Mouse (Mus musculus) ES-E14 (cell line): ENCODE results near the gene Zscan10. TPM values are rescaled to one million over a fixed set of nuclear protein-coding genes. Genes with fewer than 3 reads are reported as not detected.
A peak's percentile ranks its signal among the peaks of the same experiment; 100 is the strongest.

ENCODE experiments used
- DNase-seq: peaks from one replicate; pipeline ENCODE4 v3.0.0-alpha.2; 2013; ENCODE audit warnings: low read depth, low spot score
- H3K27ac ChIP-seq: 2 replicates; pipeline ENCODE4 v1.5.1; 2012; ENCODE audit warnings: low read depth, mild to moderate bottlenecking, low read length, moderate library complexity, mixed read lengths; ENCODE audit not compliant: poor library complexity, insufficient read depth, severe bottlenecking
- H3K36me3 ChIP-seq: 2 replicates; pipeline ENCODE4 v1.6.1; 2012; ENCODE audit warnings: mild to moderate bottlenecking, low read length, moderate library complexity, mixed read lengths; ENCODE audit not compliant: control insufficient read depth, poor library complexity, insufficient read depth, severe bottlenecking
- H3K4me1 ChIP-seq, 2 experiments: fragments of 150-350 bp in 1 of 2; sonication (generic) in 1 of 2; 2 replicates each; pipeline ENCODE4 v1.6.1; 2012; ENCODE audit warnings: low read length in 2 of 2, mild to moderate bottlenecking in 1 of 2, mixed read lengths in 1 of 2; ENCODE audit not compliant: control insufficient read depth in 2 of 2, insufficient read depth in 2 of 2, poor library complexity in 1 of 2
- H3K4me3 ChIP-seq, 2 experiments: fragments of 150-350 bp in 1 of 2; sonication (generic) in 1 of 2; 2 replicates each; pipeline ENCODE4 v1.5.1; 2012; ENCODE audit warnings: low read length in 2 of 2, low read depth in 1 of 2, mild to moderate bottlenecking in 1 of 2, mixed read lengths in 1 of 2; ENCODE audit not compliant: insufficient read depth in 1 of 2, poor library complexity in 1 of 2, severe bottlenecking in 1 of 2
- H3K9ac ChIP-seq: 2 replicates; pipeline ENCODE4 v1.6.1; 2012; ENCODE audit warnings: low read depth, mild to moderate bottlenecking, low read length, mixed read lengths; ENCODE audit not compliant: poor library complexity, insufficient read depth, severe bottlenecking
- H3K9me3 ChIP-seq: fragments of 150-350 bp; sonication (generic); 2 replicates; pipeline ENCODE4 v1.6.1; 2012; ENCODE audit warnings: low read depth, mild to moderate bottlenecking, low read length; ENCODE audit not compliant: control insufficient read depth, insufficient read depth
- CHD2 ChIP-seq: IDR thresholded peaks from 2 replicates; pipeline ENCODE4 v1.6.1; 2014; ENCODE audit warnings: mild to moderate bottlenecking, low read depth, low read length, inconsistent platforms
- HCFC1 ChIP-seq: IDR thresholded peaks from 2 replicates; pipeline ENCODE4 v1.6.1; 2012; ENCODE audit warnings: low read length, inconsistent platforms, borderline replicate concordance; ENCODE audit not compliant: insufficient read depth
- MAFK ChIP-seq: IDR thresholded peaks from 2 replicates; pipeline ENCODE4 v1.6.1; 2014; ENCODE audit warnings: mild to moderate bottlenecking, low read depth, low read length, inconsistent platforms; ENCODE audit not compliant: insufficient read depth
- ZC3H11A ChIP-seq: IDR thresholded peaks from 2 replicates; pipeline ENCODE4 v1.6.1; 2012; ENCODE audit warnings: low read depth, mild to moderate bottlenecking, inconsistent platforms, low read length, borderline replicate concordance
- ZNF384 ChIP-seq: IDR thresholded peaks from 2 replicates; pipeline ENCODE4 v1.6.1; 2012; ENCODE audit warnings: low read depth, low read length, inconsistent platforms
- in situ Hi-C, 2 experiments: fragments of 600-800 bp; cut with MboI; formaldehyde crosslinking; loops; one replicate each; pipeline ENCODE4 v1.15.1; 2025; ENCODE audit warnings: low sequenced_read_pairs in 2 of 2, inconsistent platforms in 1 of 2; ENCODE audit not compliant: unreplicated experiment in 2 of 2
- total RNA-seq: library from RNA; depleted of rRNA; stranded (reverse); fragments of 300-350 nt; gene quantifications from 2 replicates; pipeline ENCODE4 v1.2.3, GENCODE M21; 2012

The Zscan10 gene
- total RNA-seq, 1 experiment = 62.5 TPM

DNA sequence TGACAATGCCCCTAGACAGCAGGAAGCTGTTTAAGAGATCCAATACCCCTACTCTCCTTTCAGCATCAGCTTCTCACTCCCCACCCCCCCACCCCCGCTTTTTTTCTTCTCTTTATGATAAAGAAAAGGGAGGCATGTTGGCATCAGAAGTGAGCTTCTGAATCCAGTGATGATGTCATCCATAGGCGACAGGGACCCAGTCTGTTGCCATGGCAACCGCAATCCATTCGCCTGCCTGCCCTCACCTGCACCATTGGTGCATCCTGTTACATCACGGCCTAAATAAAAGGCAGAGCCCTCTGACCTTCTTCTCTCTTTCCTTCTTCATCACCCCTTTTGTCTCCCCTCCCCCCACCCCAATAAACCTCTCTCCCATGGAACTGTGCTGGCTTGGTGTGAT, 32.3 kb upstream of the Zscan10 start:
- Histone ChIP-seq H3K4me1 (0 out of 4 replicates have a peak, but pooled peaks cover 0 to 2% of the 10 kb centered on the region in 2 experiments), H3K9ac (no peak overlapping the region), H3K27ac (no peak overlapping the region), H3K4me3 (no peak overlapping the region), H3K36me3 (no peaks in the 10 kb centered on the region), H3K9me3 (no peaks in the 10 kb centered on the region)
- in situ Hi-C loops = no loop called here
- no peak for DNase-seq
- TF ChIP-seq ZNF384 (no peak), HCFC1 (peak; percentile 60; the same call in 1 of the 2 replicates)

DNA sequence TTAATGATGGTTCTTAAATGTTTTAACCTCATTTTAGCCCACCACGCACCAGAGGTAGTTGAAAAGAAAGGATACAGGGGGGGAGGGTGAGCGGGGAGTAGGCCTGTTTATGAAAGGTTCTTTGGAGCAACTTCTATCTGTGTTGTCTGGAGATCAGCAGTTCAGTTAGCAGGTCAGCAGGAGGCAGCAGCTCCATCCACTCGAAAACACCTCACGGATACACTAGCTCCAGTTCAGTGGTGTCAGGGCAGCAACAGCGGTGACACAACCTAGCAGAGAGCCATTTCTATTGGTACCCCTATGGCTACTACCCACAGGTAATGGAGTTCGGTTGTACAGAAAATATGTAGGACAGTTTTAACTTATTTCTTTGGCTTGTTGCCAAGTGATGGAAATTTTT, 30.6 kb upstream of the Zscan10 start:
- Histone ChIP-seq H3K4me1 (0 out of 4 replicates have a peak, but pooled peaks cover 0 to under 1% of the 10 kb centered on the region in 2 experiments), H3K36me3 (no peaks in the 10 kb centered on the region), H3K4me3 (no peak overlapping the region), H3K27ac (no peak overlapping the region), H3K9me3 (no peaks in the 10 kb centered on the region), H3K9ac (no peak overlapping the region)
- TF ChIP-seq HCFC1 (no peak), CHD2 (no peak), ZC3H11A (no peak), ZNF384 (no peak), MAFK (no peak)
- in situ Hi-C loops = no loop called here
- DNase-seq = no peak

DNA sequence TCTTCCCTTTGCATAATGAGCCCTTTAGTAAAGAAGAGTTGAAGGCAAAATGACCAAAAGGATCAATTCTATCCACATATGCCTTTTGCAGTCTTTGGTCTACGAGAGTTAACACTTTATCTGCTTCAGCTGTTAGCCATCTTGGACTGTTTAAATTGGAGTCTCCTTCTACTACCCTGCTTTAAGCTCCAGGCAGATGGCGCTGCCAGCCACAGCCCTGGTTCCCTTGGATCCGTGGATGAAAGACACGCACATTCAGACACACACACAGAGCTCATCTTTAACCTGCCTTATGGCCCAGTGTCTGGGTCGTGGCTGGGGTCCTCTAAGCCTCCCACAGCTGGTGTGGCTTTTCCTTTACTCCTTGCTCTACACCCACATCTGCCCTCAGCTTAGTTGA, 29.6 kb upstream of the Zscan10 start:
- H3K36me3 ChIP-seq = peaks cover 6% of the 10 kb centered on the region; the same call in 1 of the 2 replicates
- H3K4me1 ChIP-seq = no peaks in the 10 kb centered on the region; a peak in 1 of 4 replicates
- no peak overlapping the region for H3K4me3 ChIP-seq
- no peaks in the 10 kb centered on the region for H3K9me3 ChIP-seq
- no peak overlapping the region for H3K9ac ChIP-seq
- TF ChIP-seq MAFK (no peak), HCFC1 (no peak), ZNF384 (no peak), ZC3H11A (no peak), CHD2 (no peak)
- no peak overlapping the region for H3K27ac ChIP-seq
- no peak for DNase-seq
- in situ Hi-C loops = no loop called here

DNA sequence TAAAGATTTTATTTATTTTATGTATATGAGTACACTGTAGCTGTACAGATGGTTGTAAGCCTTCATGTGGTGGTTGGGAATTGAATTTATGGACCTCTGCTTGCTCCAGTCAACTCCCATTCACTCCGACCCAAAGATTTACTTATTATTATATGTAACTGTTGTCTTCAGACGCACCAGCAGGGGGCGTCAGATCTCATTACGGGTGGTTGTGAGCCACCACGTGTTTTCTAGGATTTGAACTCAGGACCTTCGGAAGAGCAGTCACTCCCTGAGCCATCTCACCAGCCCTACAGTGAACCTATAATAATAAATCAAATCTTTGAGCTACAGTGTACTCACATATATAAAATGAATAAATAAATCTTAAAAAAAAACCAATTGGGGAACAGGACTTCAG, 28.6 kb upstream of the Zscan10 start:
- no peak overlapping the region for H3K27ac ChIP-seq
- H3K9me3 ChIP-seq = no peaks in the 10 kb centered on the region
- H3K4me1 ChIP-seq = no peaks in the 10 kb centered on the region; a peak in 1 of 4 replicates
- no peak overlapping the region for H3K9ac ChIP-seq
- H3K36me3 ChIP-seq = peaks cover 15% of the 10 kb centered on the region; the same call in 1 of the 2 replicates
- H3K4me3 ChIP-seq = no peak overlapping the region
- TF ChIP-seq ZC3H11A (0 out of 2 replicates have a peak, but pooled peaks have one; percentile 5), CHD2 (no peak)
- in situ Hi-C loops = no loop called here
- no peak for DNase-seq

DNA sequence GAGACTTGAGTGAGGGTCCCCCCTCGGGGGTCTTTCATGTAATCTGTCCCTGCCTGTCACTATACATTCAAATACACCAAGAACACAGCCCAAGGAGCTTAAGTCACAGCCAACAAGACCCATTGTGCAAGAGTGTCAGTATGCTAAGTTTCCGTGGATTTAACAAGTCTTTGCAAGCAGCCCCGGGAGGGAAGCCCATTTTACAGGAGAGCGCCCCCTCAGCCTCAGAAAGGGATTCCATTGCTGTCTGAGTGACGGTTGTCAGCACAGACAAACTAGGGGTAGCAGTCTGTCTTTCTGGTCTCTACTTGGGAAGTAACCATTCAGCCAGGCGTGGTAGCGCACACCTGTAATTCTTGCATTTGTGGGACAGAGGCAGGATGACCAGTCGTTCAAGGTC, 26.5 kb upstream of the Zscan10 start:
- Histone ChIP-seq H3K9ac (no peak overlapping the region), H3K4me1 (no peaks in the 10 kb centered on the region; a peak in 1 of 4 replicates), H3K27ac (no peak overlapping the region), H3K4me3 (no peak overlapping the region), H3K9me3 (no peaks in the 10 kb centered on the region), H3K36me3 (peaks cover 22% of the 10 kb centered on the region; the same call in 1 of the 2 replicates)
- in situ Hi-C loops = no loop called here
- DNase-seq = no peak
- TF ChIP-seq MAFK (no peak), ZNF384 (no peak), HCFC1 (no peak), ZC3H11A (no peak), CHD2 (no peak)
